Mouse (Mus musculus): ENCODE results near the gene Sh3bp4. TPM values are rescaled to one million over a fixed set of nuclear protein-coding genes. Genes with fewer than 3 reads are reported as not detected.

The Sh3bp4 gene
- polyA plus RNA-seq, 1 experiment from 2014 or later: 18.4 TPM

DNA sequence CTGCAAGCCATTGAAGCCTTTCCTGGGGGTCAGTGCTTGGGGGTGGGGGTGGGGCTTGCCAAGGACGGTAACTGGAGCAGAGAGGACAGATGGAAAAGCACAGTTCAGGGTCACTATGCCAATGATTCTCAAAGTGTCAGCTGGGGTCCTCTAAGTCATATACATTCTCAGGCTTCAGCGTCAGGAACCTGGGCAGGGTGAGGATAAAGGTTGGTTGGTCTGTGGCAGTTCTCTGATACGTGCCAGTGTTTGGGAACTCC is 32.7 kb downstream of the Sh3bp4 start:
- H3K4me1 ChIP-seq: peaks cover 34% of the 10 kb centered on the region
- no peaks in the 10 kb centered on the region for H3K9me3 ChIP-seq
- WGBS: 40% methylated on average over 3 of the region's 3 CpGs
- H3K36me3 ChIP-seq: no peaks in the 10 kb centered on the region
- H3K4me2 ChIP-seq: no peak overlapping the region
- no peak overlapping the region for H3K4me3 ChIP-seq (replicated peaks)
- ATAC-seq (ENCODE audit: insufficient read depth, low FRiP score, low read depth): no peak
- peak overlapping the region; percentile 53; the same call in 1 of the 2 replicates for H3K27ac ChIP-seq
- no peak overlapping the region for H3K9ac ChIP-seq
- no peaks in the 10 kb centered on the region for H3K27me3 ChIP-seq (replicated peaks)

GRCm38 (mm10) chr1:89103505-89103904 is 33.3 kb downstream of the Sh3bp4 start:
- H3K4me3 ChIP-seq (replicated peaks): no peak overlapping the region
- no peak overlapping the region for H3K4me2 ChIP-seq
- peaks cover 40% of the 10 kb centered on the region for H3K4me1 ChIP-seq
- 70% methylated on average over 12 of the region's 12 CpGs for WGBS
- 0 out of 2 replicates have a peak overlapping the region, but pooled peaks have one; percentile 23 for H3K27ac ChIP-seq
- H3K36me3 ChIP-seq: no peaks in the 10 kb centered on the region
- no peaks in the 10 kb centered on the region for H3K9me3 ChIP-seq
- H3K9ac ChIP-seq: no peak overlapping the region
- H3K27me3 ChIP-seq (replicated peaks): no peaks in the 10 kb centered on the region
- ATAC-seq (ENCODE audit: insufficient read depth, low FRiP score, low read depth): no peak

GRCm38 (mm10) chr1:89104066-89104765 is 34.0 kb downstream of the Sh3bp4 start:
- Histone ChIP-seq H3K36me3 (no peaks in the 10 kb centered on the region), H3K9ac (no peak overlapping the region), H3K27me3 (replicated peaks) (no peaks in the 10 kb centered on the region), H3K27ac (0 out of 2 replicates have a peak overlapping the region, but pooled peaks have one; percentile 23), H3K4me1 (peaks cover 44% of the 10 kb centered on the region), H3K4me3 (replicated peaks) (no peak overlapping the region), H3K9me3 (no peaks in the 10 kb centered on the region), H3K4me2 (no peak overlapping the region)
- ATAC-seq (ENCODE audit: insufficient read depth, low FRiP score, low read depth): no peak
- 67% methylated on average over 13 of the region's 13 CpGs for WGBS

GRCm38 (mm10) chr1:89105891-89106830 is 35.9 kb downstream of the Sh3bp4 start:
- Histone ChIP-seq H3K9ac (no peak overlapping the region), H3K27ac (no peak overlapping the region), H3K27me3 (replicated peaks) (no peaks in the 10 kb centered on the region), H3K4me1 (peaks cover 44% of the 10 kb centered on the region), H3K36me3 (no peaks in the 10 kb centered on the region), H3K4me2 (no peak overlapping the region), H3K4me3 (replicated peaks) (no peak overlapping the region), H3K9me3 (no peaks in the 10 kb centered on the region)
- ATAC-seq (ENCODE audit: insufficient read depth, low FRiP score, low read depth): no peak
- 81% methylated on average over 18 of the region's 18 CpGs for WGBS

DNA sequence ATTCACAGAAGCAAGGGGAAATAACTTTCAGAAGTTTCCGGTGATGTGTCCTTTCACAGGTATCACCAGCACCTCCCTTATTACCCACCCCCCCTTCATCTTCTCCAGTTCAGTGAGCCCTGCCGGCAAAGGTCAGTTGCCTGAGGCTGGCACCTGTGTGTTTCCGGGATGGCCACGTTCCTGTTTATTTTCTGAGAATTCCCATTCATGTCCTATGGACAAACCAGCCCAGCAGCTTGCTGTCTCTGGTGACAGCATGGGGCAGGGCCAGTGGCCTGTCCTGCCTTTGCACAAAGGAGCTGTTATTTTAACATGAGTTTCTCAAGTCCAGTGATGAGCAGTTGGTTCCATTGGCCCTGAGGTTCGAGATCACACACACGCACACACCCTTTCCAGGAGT is 37.3 kb downstream of the Sh3bp4 start:
- H3K27ac ChIP-seq: peak overlapping the region; percentile 78; the same call in 1 of the 2 replicates
- WGBS: 49% methylated on average over 6 of the region's 6 CpGs

GRCm38 (mm10) chr1:89108340-89108896 is 38.2 kb downstream of the Sh3bp4 start:
- H3K4me2 ChIP-seq: no peak overlapping the region
- peak; percentile 72; the same call in 1 of the 2 replicates for ATAC-seq (ENCODE audit: insufficient read depth, low FRiP score, low read depth)
- no peaks in the 10 kb centered on the region for H3K9me3 ChIP-seq
- 14% methylated on average over 6 of the region's 6 CpGs for WGBS
- no peak overlapping the region for H3K9ac ChIP-seq
- H3K4me3 ChIP-seq (replicated peaks): no peak overlapping the region
- H3K27me3 ChIP-seq (replicated peaks): no peaks in the 10 kb centered on the region
- peak overlapping the region; percentile 78 for H3K27ac ChIP-seq
- peaks cover 37% of the 10 kb centered on the region for H3K4me1 ChIP-seq
- no peaks in the 10 kb centered on the region for H3K36me3 ChIP-seq

More for the DNA sequence above, 37.3 kb downstream of the Sh3bp4 start:
- no peaks in the 10 kb centered on the region for H3K27me3 ChIP-seq (replicated peaks)
- peaks cover 45% of the 10 kb centered on the region for H3K4me1 ChIP-seq
- no peak overlapping the region for H3K4me3 ChIP-seq (replicated peaks)
- no peaks in the 10 kb centered on the region for H3K36me3 ChIP-seq
- ATAC-seq (ENCODE audit: insufficient read depth, low FRiP score, low read depth): no peak
- no peak overlapping the region for H3K4me2 ChIP-seq
- no peak overlapping the region for H3K9ac ChIP-seq
- H3K9me3 ChIP-seq: no peaks in the 10 kb centered on the region

GRCm38 (mm10) chr1:89109767-89110166 is 39.6 kb downstream of the Sh3bp4 start:
- no peaks in the 10 kb centered on the region for H3K27me3 ChIP-seq (replicated peaks)
- H3K9me3 ChIP-seq: no peaks in the 10 kb centered on the region
- H3K9ac ChIP-seq: no peak overlapping the region
- no peaks in the 10 kb centered on the region for H3K36me3 ChIP-seq
- H3K27ac ChIP-seq: no peak overlapping the region
- ATAC-seq (ENCODE audit: insufficient read depth, low FRiP score, low read depth): no peak; the same call in 1 of the 2 replicates
- peaks cover 23% of the 10 kb centered on the region for H3K4me1 ChIP-seq
- WGBS: 51% methylated on average over 7 of the region's 7 CpGs
- H3K4me3 ChIP-seq (replicated peaks): no peak overlapping the region
- no peak overlapping the region for H3K4me2 ChIP-seq

DNA sequence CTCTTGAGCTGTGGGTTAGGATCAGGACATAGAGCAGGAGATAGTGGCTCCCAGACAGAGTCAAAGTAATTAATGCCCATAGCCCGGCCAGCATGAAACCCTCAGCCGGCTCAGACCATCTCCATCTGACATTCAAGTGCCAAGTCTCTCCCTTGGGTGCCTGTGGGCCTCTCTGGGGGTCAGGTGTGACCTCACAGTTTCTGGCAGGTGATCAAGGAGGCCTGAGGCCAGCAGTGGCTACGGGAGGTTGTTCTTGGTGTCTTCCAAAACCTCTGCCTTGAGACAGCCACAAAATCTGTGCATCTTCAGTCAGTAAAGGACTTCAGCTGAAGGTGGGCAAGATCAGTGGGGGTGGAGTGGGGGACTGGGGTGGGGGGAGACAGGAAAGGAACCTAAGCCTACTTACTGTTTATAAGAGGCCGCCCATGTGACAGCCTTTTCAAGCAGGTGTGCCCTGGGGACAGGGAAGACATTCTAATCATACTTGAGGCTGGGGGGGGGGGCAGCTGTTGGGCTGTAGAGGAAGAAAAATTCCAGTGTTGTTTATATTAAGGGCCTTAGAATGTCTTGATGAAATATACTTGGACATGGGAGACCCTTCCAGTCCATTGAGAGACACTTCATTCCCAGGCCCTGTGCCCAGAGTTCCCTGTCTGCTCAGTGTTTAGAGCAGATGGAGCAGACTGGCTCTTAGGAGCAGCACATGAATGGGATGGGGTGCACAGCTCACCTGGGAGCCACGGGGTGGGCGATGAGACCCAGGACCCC is 40.7 kb downstream of the Sh3bp4 start:
- H3K36me3 ChIP-seq: no peaks in the 10 kb centered on the region
- ATAC-seq (ENCODE audit: insufficient read depth, low FRiP score, low read depth): no peak
- peaks cover 20% of the 10 kb centered on the region for H3K4me1 ChIP-seq
- H3K27me3 ChIP-seq (replicated peaks): no peaks in the 10 kb centered on the region
- H3K9ac ChIP-seq: no peak overlapping the region
- WGBS: 59% methylated on average over 6 of the region's 6 CpGs
- H3K27ac ChIP-seq: no peak overlapping the region
- no peaks in the 10 kb centered on the region for H3K9me3 ChIP-seq
- H3K4me2 ChIP-seq: no peak overlapping the region
- H3K4me3 ChIP-seq (replicated peaks): no peak overlapping the region

DNA sequence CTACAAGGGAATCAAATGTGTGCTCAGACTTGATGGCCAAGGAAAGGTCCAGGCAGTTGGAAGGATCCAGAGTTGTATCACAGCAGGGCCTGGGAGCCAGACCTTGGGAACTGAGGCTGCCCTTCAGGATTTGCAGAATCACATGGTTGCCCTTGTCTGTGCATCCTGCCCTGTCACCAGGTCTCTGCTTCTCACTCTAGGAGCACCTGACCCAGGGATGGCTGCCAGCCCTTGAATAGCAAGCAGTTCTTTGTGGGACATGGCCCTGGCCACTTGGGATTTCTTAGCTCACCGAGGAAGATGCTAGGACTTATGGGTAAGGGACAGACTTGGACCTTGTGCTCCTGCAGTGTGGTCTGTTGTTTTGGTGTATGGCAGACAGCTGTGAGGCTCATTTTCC is 42.3 kb downstream of the Sh3bp4 start:
- no peak overlapping the region for H3K4me2 ChIP-seq
- 86% methylated on average over 1 of the region's 1 CpGs for WGBS
- H3K9me3 ChIP-seq: no peaks in the 10 kb centered on the region
- no peak overlapping the region for H3K4me3 ChIP-seq (replicated peaks)
- no peak for ATAC-seq (ENCODE audit: insufficient read depth, low FRiP score, low read depth)
- H3K9ac ChIP-seq: no peak overlapping the region
- H3K27ac ChIP-seq: no peak overlapping the region
- H3K4me1 ChIP-seq: peaks cover 17% of the 10 kb centered on the region
- no peaks in the 10 kb centered on the region for H3K36me3 ChIP-seq
- H3K27me3 ChIP-seq (replicated peaks): no peaks in the 10 kb centered on the region

- Histone ChIP-seq H3K27me3 (replicated peaks) (no peaks in the 10 kb centered on the region), H3K4me1 (peaks cover 6% of the 10 kb centered on the region; the same call in 1 of the 2 replicates), H3K9me3 (no peaks in the 10 kb centered on the region), H3K36me3 (no peaks in the 10 kb centered on the region), H3K9ac (no peak overlapping the region), H3K4me2 (no peak overlapping the region), H3K4me3 (replicated peaks) (no peak overlapping the region), H3K27ac (no peak overlapping the region)
- WGBS: 85% methylated on average over 3 of the region's 3 CpGs
- no peak for ATAC-seq (ENCODE audit: insufficient read depth, low FRiP score, low read depth)
These were observed 43.5 kb downstream of the Sh3bp4 start for GRCm38 (mm10) chr1:89113731-89114130.

DNA sequence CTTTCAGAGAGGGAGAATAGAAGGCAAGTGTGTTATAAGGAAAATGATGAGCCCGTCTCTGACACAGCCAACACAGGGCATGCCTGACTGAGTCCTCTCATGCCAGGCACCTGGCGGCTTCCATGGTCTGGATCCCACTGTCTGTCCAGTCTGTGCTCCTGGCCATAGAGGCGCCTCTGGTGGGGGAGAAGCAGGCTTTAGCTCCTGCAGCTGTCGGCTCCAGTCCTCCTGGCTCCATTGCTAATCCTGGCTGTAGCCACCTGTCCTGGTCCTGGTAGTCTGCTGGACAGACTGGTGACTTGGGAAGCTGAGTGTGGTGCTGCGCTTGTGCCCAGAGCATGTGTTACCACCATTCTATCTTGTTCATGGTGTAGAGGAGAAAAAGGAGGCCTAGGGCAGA is 46.8 kb downstream of the Sh3bp4 start:
- Histone ChIP-seq H3K4me2 (no peak overlapping the region), H3K27ac (no peak overlapping the region), H3K9ac (no peak overlapping the region), H3K9me3 (no peaks in the 10 kb centered on the region), H3K27me3 (replicated peaks) (no peaks in the 10 kb centered on the region), H3K4me1 (peaks cover 16% of the 10 kb centered on the region), H3K4me3 (replicated peaks) (no peak overlapping the region), H3K36me3 (no peaks in the 10 kb centered on the region)
- 79% methylated on average over 5 of the region's 5 CpGs for WGBS
- no peak for ATAC-seq (ENCODE audit: insufficient read depth, low FRiP score, low read depth)

Data from stomach, embryonic 15.5 days (tissue).